Mouse (Mus musculus) stomach, embryonic 14.5 days (tissue): ENCODE data around the gene Macf1. TPM values are rescaled to one million over a fixed set of nuclear protein-coding genes. Genes with fewer than 3 reads are reported as not detected.
"Not testable (repeated sequence)": the region's sequence is repeated elsewhere in the genome, so short reads cannot be mapped to it uniquely, and the experiment has no call there.

Experiments
- ATAC-seq: fragments of 200-750 bp; cut with Nextera tagmentation; 2 replicates; pipeline ENCODE4 v1.8.0; 2017; ENCODE audit warnings: low read depth, moderate TSS enrichment; ENCODE audit not compliant: insufficient number of reproducible peaks, insufficient read depth, low FRiP score
- H3K27ac ChIP-seq: fragments of 300-500 bp; sonication (generic); 2 replicates; pipeline ENCODE4 v1.5.1; 2014; ENCODE audit warnings: mild to moderate bottlenecking, low read length, moderate library complexity, mixed read lengths
- H3K27me3 ChIP-seq: fragments of 300-500 bp; sonication (generic); 2 replicates; pipeline ENCODE4 v1.6.1; 2014; ENCODE audit warnings: low read length, control low read depth, mixed read lengths; ENCODE audit not compliant: control insufficient read depth, insufficient read depth
- H3K36me3 ChIP-seq: fragments of 300-500 bp; sonication (generic); 2 replicates; pipeline ENCODE4 v1.6.1; 2014; ENCODE audit warnings: mild to moderate bottlenecking, control low read depth, low read length, moderate library complexity, mixed read lengths; ENCODE audit not compliant: control insufficient read depth, insufficient read depth
- H3K4me1 ChIP-seq: fragments of 300-500 bp; sonication (generic); 2 replicates; pipeline ENCODE4 v1.6.1; 2014; ENCODE audit warnings: low read length, control low read depth, mixed read lengths; ENCODE audit not compliant: control insufficient read depth, insufficient read depth
- H3K4me2 ChIP-seq: fragments of 300-500 bp; sonication (generic); replicated peaks from 2 replicates; pipeline ENCODE4 v1.6.1; 2014; ENCODE audit warnings: low read depth, low read length, control low read depth
- H3K4me3 ChIP-seq: fragments of 300-500 bp; sonication (generic); 2 replicates; pipeline ENCODE4 v1.5.1; 2014; ENCODE audit warnings: low read depth, low read length, control low read depth
- H3K9ac ChIP-seq: fragments of 300-500 bp; sonication (generic); replicated peaks from 2 replicates; pipeline ENCODE4 v1.6.1; 2014; ENCODE audit warnings: low read depth, mild to moderate bottlenecking, control low read depth, low read length, moderate library complexity, mixed read lengths
- H3K9me3 ChIP-seq: fragments of 300-500 bp; sonication (generic); 2 replicates; pipeline ENCODE4 v1.6.1; 2016; ENCODE audit warnings: low read depth, low read length, control low read depth; ENCODE audit not compliant: control insufficient read depth
- WGBS: fragments of 180-500 bp; shearing (Covaris S2); extraction: QIAGEN DNeasy Blood & Tissue Kit; methylation state at CpG from one replicate; pipeline ENCODE4 v1.1.7; 2014; 5-methylcytosine and 5-hydroxymethylcytosine counted together
- polyA plus RNA-seq: library from polyadenylated mRNA; unstranded; fragments of >200 nt; fragmentation: Nextera tagmentation; extraction: Ambion mirVana; gene quantifications from 2 replicates; pipeline ENCODE4 v1.2.1, GENCODE M21; 2014

Macf1 gene
- polyA plus RNA-seq, 1 experiment from 2014 or later: 86.9 TPM

DNA sequence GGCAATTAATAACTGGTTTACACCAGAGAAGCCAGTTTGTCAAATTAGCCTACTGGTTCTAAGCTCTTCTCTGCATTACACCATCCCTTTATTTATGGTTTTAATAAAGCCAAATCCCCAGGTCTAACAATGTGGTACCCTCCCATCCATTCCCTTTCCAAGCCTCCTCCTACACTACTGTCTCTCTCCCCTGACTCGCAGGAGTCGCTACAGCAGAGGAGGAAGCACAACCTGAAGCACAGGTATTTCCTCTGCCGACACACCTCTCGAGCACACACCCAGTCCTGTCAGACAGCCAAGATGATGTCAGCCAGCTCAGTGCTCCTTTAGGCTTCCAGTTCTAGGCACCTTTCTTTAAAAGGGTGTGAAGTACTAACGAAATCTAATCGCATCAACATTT, 47.0 kb downstream of the Macf1 start:
- Histone ChIP-seq H3K9ac (no peak overlapping the region), H3K4me1 (no peaks in the 10 kb centered on the region), H3K4me3 (no peak overlapping the region), H3K36me3 (no peaks in the 10 kb centered on the region), H3K27ac (no peak overlapping the region), H3K27me3 (no peaks in the 10 kb centered on the region), H3K4me2 (no peak overlapping the region), H3K9me3 (no peaks in the 10 kb centered on the region)
- WGBS: 87% methylated on average over 6 of the region's 6 CpGs
- ATAC-seq: no peak

DNA sequence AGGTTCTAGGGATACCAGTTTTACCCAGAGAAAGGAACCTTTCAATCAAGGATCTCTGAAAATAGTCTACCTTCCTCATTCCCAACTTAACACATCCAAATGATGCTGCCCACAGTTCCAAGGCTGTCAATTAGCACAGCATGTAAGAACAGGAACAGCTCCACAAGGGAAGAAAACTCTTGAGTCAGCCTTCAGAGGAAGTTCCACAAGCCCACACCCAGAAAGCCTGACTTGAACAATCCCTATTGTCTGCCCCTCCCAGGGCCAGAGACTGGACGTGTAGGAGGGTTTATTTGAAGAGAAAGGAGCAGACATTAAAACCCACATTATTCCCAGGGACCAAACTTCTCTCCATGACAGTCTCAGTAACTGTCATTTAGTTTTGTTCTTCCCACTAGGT, 48.7 kb downstream of the Macf1 start:
- Histone ChIP-seq H3K27ac (0 out of 2 replicates have a peak overlapping the region, but pooled peaks have one; percentile 44), H3K36me3 (no peaks in the 10 kb centered on the region), H3K9ac (no peak overlapping the region), H3K4me1 (no peaks in the 10 kb centered on the region), H3K27me3 (no peaks in the 10 kb centered on the region), H3K4me2 (no peak overlapping the region), H3K9me3 (no peaks in the 10 kb centered on the region), H3K4me3 (no peak overlapping the region)
- WGBS: 39% methylated on average over 1 of the region's 1 CpGs
- ATAC-seq: no peak

DNA sequence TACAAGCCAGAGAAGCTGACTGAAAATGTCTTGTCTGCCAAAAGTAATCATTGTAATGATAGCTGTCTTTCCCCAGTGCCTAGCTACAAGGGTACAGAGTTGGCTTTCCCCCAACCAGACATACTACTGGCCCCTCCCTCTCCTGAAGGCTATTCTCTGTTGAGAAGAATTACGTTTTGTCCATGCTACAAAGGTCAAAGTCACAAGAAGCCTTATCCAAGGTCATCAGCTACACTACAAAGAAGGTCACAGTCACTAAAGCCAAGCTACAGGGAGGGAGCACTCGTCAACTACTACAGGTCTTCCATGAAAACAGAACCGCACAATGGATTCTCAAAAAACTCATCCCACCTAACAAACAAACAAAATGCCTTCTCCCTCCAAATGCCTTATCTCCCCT, 49.7 kb downstream of the Macf1 start:
- Histone ChIP-seq H3K4me3 (no peak overlapping the region), H3K27ac (peak overlapping the region; percentile 44; the same call in 1 of the 2 replicates), H3K27me3 (no peaks in the 10 kb centered on the region), H3K9me3 (no peaks in the 10 kb centered on the region), H3K36me3 (no peaks in the 10 kb centered on the region), H3K9ac (no peak overlapping the region), H3K4me1 (no peaks in the 10 kb centered on the region), H3K4me2 (no peak overlapping the region)
- no peak for ATAC-seq
- 76% methylated on average over 3 of the region's 3 CpGs for WGBS

DNA sequence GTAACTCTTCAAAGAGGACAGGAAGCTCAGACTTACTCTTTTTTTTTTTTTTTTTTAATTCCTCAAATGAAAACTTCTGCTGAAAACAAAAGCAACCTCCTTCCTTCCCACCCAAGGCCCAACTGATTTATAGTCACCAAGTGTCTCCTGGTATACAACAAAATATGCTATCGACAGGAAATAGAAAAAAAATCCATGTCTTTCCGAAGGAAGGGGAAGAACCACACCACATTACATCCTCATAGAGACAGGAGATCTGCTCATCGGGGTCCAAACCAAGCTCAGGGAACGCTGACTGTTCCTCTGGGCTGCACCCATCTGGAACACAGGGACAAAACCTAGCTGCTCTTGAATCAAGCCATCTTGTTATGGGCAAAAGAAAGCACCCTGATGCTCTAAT, 50.3 kb downstream of the Macf1 start:
- WGBS: 75% methylated on average over 4 of the region's 4 CpGs
- no peaks in the 10 kb centered on the region for H3K4me1 ChIP-seq
- no peaks in the 10 kb centered on the region for H3K27me3 ChIP-seq
- no peak for ATAC-seq
- H3K9ac ChIP-seq: no peak overlapping the region
- no peak overlapping the region for H3K4me3 ChIP-seq
- H3K9me3 ChIP-seq: no peaks in the 10 kb centered on the region
- no peak overlapping the region for H3K4me2 ChIP-seq
- no peaks in the 10 kb centered on the region for H3K36me3 ChIP-seq
- H3K27ac ChIP-seq: no peak overlapping the region; the same call in 1 of the 2 replicates

DNA sequence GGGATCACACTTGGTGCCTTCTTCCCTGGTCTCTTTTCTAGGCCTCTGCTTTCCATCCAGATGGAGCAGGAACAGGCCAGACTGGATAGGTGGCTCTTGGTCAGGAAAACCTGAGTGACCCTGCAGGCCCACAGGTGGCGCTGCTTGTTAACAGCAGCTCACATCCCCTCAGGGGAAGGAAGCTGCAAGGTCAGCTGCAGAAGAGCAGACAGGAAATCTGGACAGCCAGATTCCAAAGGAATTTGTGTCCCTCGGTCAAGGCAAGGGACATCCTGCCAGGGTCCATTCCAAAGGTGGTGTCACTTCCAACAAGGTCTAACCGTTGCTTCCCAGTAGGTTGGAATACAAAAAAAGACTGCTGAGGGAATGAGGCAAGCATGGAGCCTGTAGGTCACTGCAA, 50.8 kb downstream of the Macf1 start:
- Histone ChIP-seq H3K4me1 (no peaks in the 10 kb centered on the region), H3K9me3 (no peaks in the 10 kb centered on the region), H3K4me2 (no peak overlapping the region), H3K36me3 (no peaks in the 10 kb centered on the region), H3K9ac (no peak overlapping the region), H3K27ac (no peak overlapping the region; the same call in 1 of the 2 replicates), H3K27me3 (no peaks in the 10 kb centered on the region), H3K4me3 (no peak overlapping the region)
- 18% methylated on average over 3 of the region's 3 CpGs for WGBS
- peak; percentile 71; the same call in 1 of the 2 replicates for ATAC-seq

DNA sequence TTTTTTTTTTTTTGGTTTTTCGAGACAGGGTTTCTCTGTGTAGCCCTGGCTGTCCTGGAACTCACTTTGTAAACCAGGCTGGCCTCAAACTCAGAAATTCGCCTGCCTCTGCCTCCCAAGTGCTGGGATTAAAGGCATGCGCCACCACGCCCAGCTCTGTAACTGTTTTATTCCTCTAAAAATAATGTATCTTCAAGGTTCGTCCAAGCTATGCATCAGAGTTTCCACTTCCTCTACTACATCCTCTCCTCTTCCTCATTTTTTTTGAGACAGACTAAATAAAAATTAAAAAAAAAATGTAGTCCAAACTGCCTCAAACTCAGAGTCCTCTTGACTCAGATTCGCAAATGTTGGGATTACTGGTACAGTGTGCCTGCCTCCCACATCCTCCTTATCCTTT, 52.0 kb downstream of the Macf1 start:
- ATAC-seq, H3K4me1 ChIP-seq: not testable (repeated sequence)
- WGBS: 91% methylated on average over 5 of the region's 6 CpGs

DNA sequence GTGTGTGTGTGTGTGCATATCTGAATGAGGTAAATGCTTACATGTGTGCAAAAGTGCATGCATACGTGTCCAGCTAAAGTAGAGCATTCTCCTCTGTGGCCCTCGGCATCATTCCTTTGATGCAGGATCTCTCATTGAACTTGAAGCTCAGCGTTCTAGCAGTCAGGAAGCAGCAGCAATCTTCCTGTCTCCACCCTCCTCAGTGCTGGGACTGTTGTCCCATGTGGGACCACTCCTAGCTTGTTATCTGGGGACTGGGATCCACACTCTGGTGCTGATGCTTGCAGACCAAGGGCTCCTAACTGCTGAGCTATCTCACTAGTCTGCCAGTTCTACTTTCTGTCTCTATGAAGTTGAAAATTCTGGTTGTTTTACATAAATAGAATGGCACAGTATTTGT, 52.5 kb downstream of the Macf1 start:
- Histone ChIP-seq H3K4me3 (no peak overlapping the region), H3K4me1 (no peaks in the 10 kb centered on the region), H3K27ac (no peak overlapping the region), H3K9me3 (no peaks in the 10 kb centered on the region), H3K4me2 (no peak overlapping the region), H3K9ac (no peak overlapping the region), H3K36me3 (no peaks in the 10 kb centered on the region), H3K27me3 (no peaks in the 10 kb centered on the region)
- no peak for ATAC-seq
- WGBS: 77% methylated on average over 3 of the region's 3 CpGs

More for the DNA sequence above, 52.0 kb downstream of the Macf1 start:
- not testable (repeated sequence) for H3K27me3 ChIP-seq, H3K36me3 ChIP-seq, H3K4me2 ChIP-seq, H3K9me3 ChIP-seq, H3K4me3 ChIP-seq, H3K9ac ChIP-seq, H3K27ac ChIP-seq

DNA sequence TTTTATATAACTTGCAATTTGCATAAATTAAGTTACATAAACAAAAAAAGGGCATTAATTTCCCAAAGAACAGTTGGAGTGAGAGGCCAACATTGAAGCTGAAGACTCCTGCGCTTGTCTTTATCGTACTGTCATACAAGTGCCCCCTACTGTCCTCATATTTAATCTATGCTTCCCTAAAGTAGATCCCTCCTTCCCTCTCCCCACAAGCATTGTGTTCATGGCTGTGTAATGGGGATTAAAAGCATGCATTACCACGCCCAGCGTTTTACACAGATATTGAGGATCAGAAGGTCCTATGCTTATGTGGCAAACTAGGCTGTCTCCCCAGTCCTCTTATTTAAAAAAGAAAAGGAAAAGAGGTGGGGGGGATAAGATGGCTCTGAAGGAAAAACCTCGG, 56.5 kb downstream of the Macf1 start:
- no peaks in the 10 kb centered on the region for H3K36me3 ChIP-seq
- H3K9me3 ChIP-seq: no peaks in the 10 kb centered on the region
- H3K9ac ChIP-seq: no peak overlapping the region
- H3K4me3 ChIP-seq: no peak overlapping the region
- no peaks in the 10 kb centered on the region for H3K27me3 ChIP-seq
- peaks cover 22% of the 10 kb centered on the region for H3K4me1 ChIP-seq
- H3K27ac ChIP-seq: no peak overlapping the region
- no peak for ATAC-seq
- 67% methylated on average over 5 of the region's 5 CpGs for WGBS
- H3K4me2 ChIP-seq: no peak overlapping the region

DNA sequence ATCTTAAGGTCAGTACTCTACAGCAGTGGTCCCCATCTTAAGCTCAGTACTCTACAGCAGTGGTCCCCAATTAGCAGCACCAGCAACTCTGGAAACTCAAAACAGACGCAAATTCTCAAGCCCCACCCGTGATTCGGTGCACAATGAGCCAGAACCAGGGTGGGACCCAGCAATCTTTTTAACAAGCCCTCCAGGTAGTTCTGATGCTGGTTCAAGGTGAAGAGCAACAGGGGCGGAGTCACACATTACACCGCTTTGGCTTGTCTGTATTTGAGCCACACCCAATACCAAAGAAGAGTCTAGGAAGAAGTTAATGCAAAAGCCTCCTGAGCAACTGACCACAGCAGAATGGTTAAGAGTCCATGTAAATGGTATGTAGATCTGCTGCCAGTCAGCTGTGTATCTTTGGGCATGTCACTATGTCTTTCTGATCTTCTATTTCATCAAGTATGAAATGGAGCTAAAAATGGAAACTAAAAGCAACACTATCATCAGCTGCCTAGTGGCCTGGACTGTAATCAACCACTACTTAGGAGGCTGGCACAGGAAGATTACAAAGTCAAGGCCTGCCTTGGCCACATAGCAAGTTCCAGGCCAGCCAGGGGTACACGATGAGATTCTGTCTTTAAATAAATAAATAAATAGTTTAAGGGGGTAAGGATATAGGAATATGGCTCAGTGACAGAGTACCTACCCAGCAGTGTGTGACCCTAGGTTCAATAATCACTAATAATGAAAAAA, 58.7 kb downstream of the Macf1 start:
- 76% methylated on average over 6 of the region's 6 CpGs for WGBS
- Histone ChIP-seq H3K4me3 (no peak overlapping the region), H3K27me3 (no peaks in the 10 kb centered on the region), H3K9ac (no peak overlapping the region), H3K27ac (no peak overlapping the region), H3K9me3 (no peaks in the 10 kb centered on the region), H3K4me2 (no peak overlapping the region), H3K4me1 (peaks cover 22% of the 10 kb centered on the region), H3K36me3 (no peaks in the 10 kb centered on the region)
- no peak for ATAC-seq
